Mouse (Mus musculus): ENCODE data around the gene Ring1.

DNA sequence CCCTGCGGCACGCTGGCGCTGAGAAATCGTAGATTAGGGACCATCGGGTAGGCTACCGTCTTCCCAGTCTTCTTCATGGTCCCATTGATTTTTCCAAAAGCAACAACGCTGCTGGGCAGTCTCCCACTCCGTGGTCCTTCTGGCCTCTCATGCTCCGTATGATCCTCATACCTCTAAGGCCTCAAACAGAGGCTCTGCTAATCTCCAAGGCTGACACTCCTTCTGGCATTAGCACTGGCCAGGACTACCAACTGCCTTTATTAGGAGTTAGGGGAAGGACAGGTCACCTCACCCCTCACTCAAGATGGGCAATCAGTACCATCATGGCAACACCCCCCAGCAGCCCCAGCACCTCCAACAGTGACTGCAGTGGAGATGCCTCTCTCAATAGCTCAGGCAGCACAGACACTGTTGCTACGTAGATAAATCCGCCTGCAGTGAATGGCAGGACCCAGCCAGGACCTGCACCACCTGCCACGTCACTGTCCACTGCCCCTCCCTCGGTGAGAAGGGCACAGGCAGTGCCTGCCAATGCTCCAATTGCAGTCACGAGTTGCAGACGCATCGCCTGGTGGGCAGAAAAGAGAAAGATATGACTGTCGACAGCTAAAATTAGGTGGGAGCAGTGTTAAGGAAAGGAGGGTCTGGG, 4.1 kb upstream of the Ring1 start:
- TF ChIP-seq CTCF (IDR thresholded peaks at IDR 0.05; ENCODE audit: extremely low read depth, insufficient read depth, insufficient read length, insufficient replicate concordance) (no peak), POLR2A (IDR thresholded peaks at IDR 0.05; ENCODE audit: low read depth, low read length) (no peak)

All from spleen, adult 2 months (tissue).